Mouse (Mus musculus) kidney, postnatal 14 days (tissue): ENCODE data around the gene Sema6d.

Experiments used
- DNase-seq: peaks from one replicate; pipeline ENCODE4 v3.0.0; 2022; ENCODE audit warnings: mixed read lengths

The Sema6d gene

DNA sequence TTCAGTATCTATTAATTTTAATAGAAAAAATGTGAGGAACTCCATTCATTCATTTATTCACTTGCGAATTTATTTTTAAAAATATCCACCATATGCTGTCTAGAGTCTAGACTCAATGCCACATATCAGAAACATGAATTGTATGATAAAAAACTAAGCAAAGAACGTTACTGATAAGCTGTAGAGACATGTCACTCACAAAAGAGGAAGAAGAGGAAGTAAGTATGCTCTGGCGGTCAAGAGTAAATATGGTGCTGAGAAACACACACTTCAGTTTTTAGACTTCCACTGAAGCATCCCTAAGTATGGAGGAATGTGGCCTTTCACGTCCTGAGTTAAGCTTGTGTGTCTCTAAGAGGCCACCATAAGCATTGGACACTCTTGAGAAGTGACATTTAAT, 484.0 kb downstream of the Sema6d start:
- no peak for DNase-seq

- DNase-seq: no peak
Observed at GRCm38 (mm10) chr2:124576053-124576452, 486.3 kb downstream of the Sema6d start.

DNA sequence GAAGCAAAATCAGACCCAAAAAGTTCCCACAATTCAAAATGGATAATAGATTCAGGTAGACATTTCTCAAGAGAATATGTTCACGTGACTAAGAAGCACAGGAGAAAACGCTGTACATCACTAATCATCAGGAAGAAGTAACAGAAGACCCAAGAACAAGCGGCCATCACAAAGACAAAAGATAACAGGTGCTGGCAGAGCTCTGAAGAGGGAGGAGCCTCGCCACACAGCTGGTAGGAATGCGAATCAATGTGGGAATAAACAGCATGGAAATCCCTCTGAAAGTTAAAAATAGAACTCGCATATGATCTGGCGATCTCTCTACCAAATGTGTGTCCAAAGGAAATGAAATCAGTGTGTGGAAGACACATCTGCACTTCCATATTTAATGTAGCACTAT, 493.8 kb downstream of the Sema6d start:
- no peak for DNase-seq

DNA sequence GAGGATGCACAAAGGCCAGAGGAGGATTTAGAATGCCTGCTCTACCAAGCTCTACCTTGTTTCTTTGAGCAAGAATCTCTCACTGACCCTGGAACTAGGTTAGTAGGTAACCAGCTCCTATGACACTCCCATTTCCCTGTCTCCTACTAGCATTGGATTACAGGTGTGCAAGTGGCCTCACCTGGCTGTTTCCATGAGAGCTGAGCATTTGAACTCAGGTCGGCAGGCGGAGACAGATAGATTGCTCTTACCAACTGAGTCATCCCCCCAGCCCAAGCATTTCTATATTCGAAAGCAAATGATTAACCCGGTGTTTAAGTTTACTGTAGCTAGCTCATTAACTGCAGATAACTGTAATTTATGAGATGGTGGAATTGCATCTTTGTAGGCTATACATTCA, 503.0 kb downstream of the Sema6d start:
- DNase-seq: no peak

- DNase-seq: no peak
Observed at GRCm38 (mm10) chr2:124599014-124599413, 509.2 kb downstream of the Sema6d start.

GRCm38 (mm10) chr2:124601702-124602378, 512.1 kb downstream of the Sema6d start:
- DNase-seq: no peak

- no peak for DNase-seq
Observed at GRCm38 (mm10) chr2:124602379-124602913, 512.7 kb downstream of the Sema6d start.

GRCm38 (mm10) chr2:124605341-124605740, 515.6 kb downstream of the Sema6d start:
- DNase-seq: no peak

GRCm38 (mm10) chr2:124607986-124608385, 518.2 kb downstream of the Sema6d start:
- no peak for DNase-seq

- DNase-seq: peak; percentile 42
Observed at GRCm38 (mm10) chr2:124608546-124608945, 518.8 kb downstream of the Sema6d start.

GRCm38 (mm10) chr2:124609014-124609413, 519.2 kb downstream of the Sema6d start:
- no peak for DNase-seq

DNA sequence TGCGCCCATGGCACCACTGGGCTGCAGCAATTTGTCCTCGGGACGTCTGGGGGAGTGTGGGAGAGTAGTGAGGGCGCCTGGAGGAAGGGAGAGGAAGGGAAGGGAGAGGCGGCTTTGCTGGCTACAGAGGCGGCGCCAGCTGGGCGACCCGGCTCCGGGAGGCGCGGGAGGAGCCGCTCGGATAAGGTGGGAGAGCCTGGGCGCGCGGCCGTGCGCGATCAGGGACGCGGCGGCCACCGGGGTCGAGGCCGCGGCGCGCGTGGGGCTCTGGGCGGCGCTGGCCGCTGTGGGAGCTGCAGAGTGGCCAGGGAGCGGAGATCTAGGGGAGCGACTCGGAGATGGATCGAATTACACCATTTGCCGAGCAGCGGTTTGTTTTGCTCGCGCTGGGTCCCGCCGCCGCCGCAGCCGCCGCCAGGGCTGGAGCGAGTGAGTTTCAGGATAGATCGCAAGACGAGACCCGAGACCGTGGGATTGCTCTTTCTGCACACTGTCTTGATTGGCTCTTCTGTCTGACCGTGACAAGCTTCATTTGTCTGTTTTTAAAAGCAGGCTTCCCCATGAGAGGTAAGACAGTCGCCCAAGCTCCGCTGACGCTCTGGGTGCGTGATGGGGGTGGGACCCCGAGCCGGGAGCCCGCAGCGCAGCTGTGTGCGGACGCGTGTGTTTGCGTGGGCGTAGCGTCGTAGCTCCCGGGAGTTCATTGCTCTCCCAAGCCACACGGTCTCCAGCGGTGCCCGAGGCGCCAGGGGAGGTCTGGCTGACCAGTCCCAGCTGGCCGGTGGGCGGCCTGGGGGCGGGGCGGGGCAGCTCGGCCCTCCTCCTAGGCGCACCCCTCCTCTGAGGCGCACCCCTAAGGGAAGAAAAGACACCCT, 520.2 kb downstream of the Sema6d start:
- peak; percentile 93 for DNase-seq

DNA sequence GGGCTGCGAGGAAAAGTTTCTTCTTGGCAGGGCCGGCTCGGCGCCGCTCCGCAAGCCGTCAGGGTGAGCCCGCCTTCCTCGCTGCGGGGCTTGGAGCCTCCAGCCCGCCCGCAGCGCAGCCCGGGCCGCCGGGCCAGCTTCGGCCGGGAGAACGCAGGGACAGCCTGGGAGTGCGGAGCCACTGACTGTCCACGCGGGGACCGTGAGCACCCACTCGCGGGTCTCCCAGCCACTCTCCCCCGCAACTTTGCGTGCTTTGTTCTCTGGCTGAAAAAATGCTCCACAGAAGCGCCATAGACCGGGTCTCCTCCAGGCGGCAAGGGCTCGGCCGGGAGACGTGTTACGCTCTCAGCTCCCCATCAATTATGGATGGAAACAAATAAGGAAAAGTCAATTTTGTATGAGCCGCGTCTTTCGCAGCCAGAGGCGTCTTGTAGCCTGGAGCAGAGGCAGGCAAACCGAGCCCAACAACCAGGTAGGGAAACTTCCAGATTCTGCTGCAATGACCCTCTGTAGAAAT, 520.9 kb downstream of the Sema6d start:
- DNase-seq: no peak

DNA sequence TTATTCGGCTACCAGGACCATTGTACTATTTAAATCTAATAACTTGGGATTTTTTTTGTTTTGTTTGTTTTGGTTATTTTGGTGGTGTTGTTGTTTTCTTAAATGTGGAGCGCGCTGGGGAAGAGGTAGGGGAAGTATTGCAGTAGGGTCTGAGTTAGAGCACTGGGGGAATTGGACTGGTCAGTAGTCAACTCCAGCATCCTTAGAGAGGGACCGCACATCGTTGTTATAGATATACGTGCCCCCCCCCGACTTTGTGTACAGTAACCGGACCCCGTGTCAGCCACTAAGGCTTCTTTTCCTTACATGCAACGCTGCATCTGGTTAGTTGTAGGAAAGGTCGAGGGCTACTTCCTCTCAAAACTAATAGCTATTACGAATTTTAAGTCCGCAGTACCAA, 521.5 kb downstream of the Sema6d start:
- no peak for DNase-seq

DNA sequence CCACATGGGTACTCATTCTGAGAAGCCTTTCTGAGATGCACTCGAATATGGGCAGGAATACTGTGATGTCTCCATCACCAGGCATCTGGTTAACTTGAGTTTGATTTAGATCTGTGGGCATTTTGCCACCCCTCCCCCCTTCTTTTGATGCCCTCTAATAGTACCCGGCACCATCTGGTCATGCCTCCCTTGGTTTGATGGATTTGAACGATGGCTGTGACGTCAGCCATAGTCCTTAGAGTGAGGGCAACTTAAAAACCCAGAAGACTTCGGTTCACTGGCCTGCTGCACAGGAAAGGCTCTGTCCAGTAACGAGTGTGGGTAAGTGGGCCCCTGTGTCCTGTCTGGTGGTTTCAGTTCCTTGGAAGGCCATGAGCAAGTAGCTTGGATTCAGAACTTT, 522.5 kb downstream of the Sema6d start:
- DNase-seq: no peak

DNA sequence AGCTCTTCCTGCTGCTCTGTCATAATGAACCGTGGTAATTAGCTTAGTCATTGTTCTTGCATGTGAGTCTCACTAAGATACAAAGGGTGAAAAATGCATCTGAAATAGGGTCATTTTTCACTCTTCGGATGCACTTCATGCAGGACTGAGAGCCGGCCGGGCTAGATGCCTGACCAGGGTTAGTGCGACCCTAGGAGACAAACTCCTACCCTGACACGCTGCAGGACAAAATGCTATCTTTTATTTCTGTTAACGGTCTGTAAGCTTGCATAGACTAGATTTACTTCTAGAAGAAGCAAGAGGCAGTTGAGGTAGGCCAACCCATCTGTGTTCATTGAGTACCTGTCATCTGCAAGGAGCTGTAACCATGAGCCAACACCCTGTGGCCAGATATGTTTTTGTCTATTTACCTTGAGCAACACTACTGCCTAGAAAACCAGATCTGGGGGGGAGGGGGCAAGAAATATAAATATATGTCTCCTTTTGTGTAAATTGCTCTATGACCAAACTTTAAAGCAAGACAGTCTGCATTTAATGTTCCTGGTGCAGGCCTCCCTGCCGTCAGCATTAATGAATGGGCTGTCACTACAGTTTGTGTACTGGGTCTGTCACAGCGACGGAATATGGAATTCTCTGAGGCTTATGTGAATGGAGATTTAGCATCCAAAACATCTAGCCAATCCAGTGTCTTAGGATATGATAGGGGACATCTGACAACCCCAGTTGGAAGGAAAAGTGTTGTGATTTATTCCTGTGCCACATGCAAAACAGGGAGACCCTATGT, 523.1 kb downstream of the Sema6d start:
- no peak for DNase-seq

- no peak for DNase-seq
Observed at GRCm38 (mm10) chr2:124613671-124614210, 524.0 kb downstream of the Sema6d start.

DNA sequence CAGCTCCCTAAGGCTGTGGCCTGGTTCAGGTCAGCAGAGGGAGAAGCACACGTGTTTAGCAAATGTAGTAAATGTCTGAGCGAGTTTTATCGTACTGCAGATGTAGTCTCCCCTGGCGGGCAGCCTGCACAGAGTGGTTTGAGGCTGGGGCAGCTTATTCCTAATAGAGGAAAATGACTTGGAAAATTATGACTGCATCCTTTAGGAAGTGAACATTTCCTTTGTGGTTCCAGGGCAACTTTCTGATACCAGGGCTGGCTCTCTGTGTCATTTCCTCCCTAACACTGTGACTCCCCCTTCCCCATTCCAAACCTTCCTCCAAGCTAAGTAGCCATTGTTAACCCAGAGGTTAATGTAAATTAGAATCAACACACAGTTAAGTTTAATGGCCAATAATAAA, 527.0 kb downstream of the Sema6d start:
- DNase-seq: peak; percentile 42

DNA sequence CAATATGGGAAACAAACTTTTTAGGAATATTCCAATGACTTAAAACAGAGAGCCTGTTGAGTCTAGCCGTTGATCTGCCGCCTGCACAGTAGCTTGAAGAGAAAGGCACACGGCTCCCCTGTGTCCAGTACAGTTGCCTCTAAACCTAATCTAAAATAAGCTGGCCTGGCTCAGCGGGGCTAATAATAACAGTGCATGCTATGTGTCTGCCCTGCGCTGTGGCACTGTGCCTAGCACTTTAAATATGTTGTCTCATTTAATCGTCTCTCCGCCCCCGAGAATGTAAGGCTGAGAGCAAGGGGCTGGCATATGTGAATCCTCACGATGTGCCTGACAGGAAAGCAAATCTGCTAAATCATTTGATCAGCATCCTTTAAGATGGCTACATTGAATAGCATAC, 527.7 kb downstream of the Sema6d start:
- DNase-seq: no peak

DNA sequence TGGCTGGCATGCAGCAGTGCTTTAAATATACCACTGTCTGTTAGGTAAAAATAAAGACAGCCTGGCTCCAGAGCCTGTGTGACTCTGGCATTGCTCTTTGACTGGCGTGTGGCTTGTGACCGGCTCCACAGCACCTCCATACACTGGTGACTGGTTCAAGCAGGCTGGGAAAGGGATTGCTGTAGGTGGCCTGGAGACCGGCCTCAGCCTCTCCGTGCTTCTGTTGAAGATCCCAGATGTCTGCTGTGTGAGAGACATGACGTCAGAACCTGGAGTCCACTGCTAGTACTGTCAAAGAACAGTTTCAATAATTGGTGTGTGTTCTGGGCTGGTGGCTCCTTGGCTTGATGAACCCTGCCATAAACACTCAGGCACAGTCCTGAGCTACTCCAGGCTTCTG, 528.3 kb downstream of the Sema6d start:
- no peak for DNase-seq

DNA sequence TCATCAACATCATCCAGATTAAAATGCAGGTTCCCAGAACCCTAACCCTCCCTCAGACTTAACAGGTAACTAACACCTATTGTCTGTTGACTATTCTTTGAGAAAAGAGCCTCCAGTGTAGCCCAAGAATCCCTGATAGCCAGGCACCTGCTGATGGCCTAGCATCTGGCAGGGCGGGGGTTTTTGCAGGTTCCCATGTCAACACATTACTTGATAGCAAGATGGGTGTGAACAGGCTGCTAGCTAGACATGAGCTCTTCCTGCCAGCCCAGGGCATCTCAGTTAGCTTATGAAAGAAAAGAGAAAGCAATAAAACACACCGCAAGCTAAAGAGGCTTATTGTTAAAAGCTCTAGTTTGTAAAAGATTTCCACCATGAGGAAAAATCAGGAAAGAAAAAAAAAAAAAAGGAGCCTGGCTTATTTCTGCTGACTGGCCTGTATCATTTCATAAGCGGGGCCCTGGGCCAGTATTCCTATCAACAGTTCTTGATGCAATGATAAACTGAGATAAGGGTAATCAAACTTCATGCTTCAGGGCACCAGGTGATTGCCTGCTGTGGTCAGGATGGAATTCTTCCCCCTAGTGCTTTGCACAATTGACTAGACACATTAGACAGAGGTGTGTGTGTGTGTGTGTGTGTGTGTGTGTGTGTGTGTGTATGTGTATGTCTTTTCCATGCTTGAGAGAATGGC, 528.9 kb downstream of the Sema6d start:
- DNase-seq: no peak

DNA sequence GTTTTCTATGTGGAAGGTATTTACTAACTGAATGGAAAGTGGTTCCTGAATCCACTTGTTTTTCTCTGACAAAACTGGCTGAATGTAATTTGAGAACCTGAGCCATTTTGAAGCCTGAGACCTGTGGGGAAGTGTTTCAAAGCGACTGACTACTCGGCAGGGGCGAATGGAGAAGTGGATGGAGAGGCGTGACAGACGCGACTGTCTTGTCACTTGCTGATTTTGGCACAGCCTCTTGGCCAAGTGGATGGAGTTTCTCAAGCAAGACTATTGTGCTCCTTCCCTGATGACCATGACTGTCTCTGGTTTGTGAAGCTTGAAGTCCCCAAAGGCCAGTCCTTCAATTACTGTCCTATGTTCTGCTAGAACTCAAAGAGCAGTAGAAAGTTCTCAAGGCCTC, 530.7 kb downstream of the Sema6d start:
- no peak for DNase-seq
